Mouse (Mus musculus) liver, embryonic 12.5 days (tissue): ENCODE data around the gene Ankrd44. TPM values are rescaled to one million over a fixed set of nuclear protein-coding genes. Genes with fewer than 3 reads are reported as not detected.

Source experiments
- ATAC-seq: fragments of 200-750 bp; cut with Nextera tagmentation; 2 replicates; pipeline ENCODE4 v1.8.0; 2017; ENCODE audit warnings: moderate number of reproducible peaks, mild to moderate bottlenecking, moderate library complexity
- H3K27ac ChIP-seq: fragments of 300-500 bp; sonication (generic); 2 replicates; pipeline ENCODE4 v1.5.1; 2016; ENCODE audit warnings: mild to moderate bottlenecking
- H3K27me3 ChIP-seq: fragments of 300-500 bp; sonication (generic); replicated peaks from 2 replicates; pipeline ENCODE4 v1.6.1; 2016; ENCODE audit warnings: mild to moderate bottlenecking, moderate library complexity
- H3K36me3 ChIP-seq: fragments of 300-500 bp; sonication (generic); 2 replicates; pipeline ENCODE4 v1.6.1; 2016; ENCODE audit warnings: mild to moderate bottlenecking, moderate library complexity
- H3K4me1 ChIP-seq: fragments of 300-500 bp; sonication (generic); 2 replicates; pipeline ENCODE4 v1.6.1; 2016
- H3K4me2 ChIP-seq: fragments of 300-500 bp; sonication (generic); 2 replicates; pipeline ENCODE4 v1.6.1; 2016; ENCODE audit warnings: mild to moderate bottlenecking, moderate library complexity
- H3K4me3 ChIP-seq: fragments of 300-500 bp; sonication (generic); 2 replicates; pipeline ENCODE4 v1.5.1; 2016; ENCODE audit warnings: mild to moderate bottlenecking, moderate library complexity
- H3K9ac ChIP-seq: fragments of 300-500 bp; sonication (generic); 2 replicates; pipeline ENCODE4 v1.6.1; 2016; ENCODE audit warnings: mild to moderate bottlenecking, moderate library complexity
- H3K9me3 ChIP-seq: fragments of 300-500 bp; sonication (generic); replicated peaks from 2 replicates; pipeline ENCODE4 v1.6.1; 2016; ENCODE audit warnings: mild to moderate bottlenecking, moderate library complexity
- WGBS: fragments of 180-500 bp; shearing (Covaris S2); methylation state at CpG from one replicate; pipeline ENCODE4 v1.1.7; 2016; ENCODE audit not compliant: insufficient replicate concordance; 5-methylcytosine and 5-hydroxymethylcytosine counted together
- polyA plus RNA-seq: library from polyadenylated mRNA; unstranded; fragments of >200 nt; fragmentation: Nextera tagmentation; extraction: Ambion mirVana; gene quantifications from 2 replicates; pipeline ENCODE4 v1.2.1, GENCODE M21; 2016

Ankrd44 gene
- polyA plus RNA-seq, 1 experiment from 2014 or later, result 4.5 TPM

- no peak overlapping the region for H3K4me2 ChIP-seq
- H3K27ac ChIP-seq, result no peak overlapping the region
- H3K27me3 ChIP-seq, result no peaks in the 10 kb centered on the region
- H3K4me3 ChIP-seq, result no peak overlapping the region
- WGBS, result 56% methylated on average over 2 of the region's 2 CpGs
- no peaks in the 10 kb centered on the region for H3K9me3 ChIP-seq
- no peak overlapping the region for H3K9ac ChIP-seq
- peaks cover 5% of the 10 kb centered on the region for H3K4me1 ChIP-seq
- no peaks in the 10 kb centered on the region; the same call in 1 of the 2 replicates for H3K36me3 ChIP-seq
- ATAC-seq, result no peak
These were observed 22.0 kb downstream of the Ankrd44 start for GRCm38 (mm10) chr1:54904165-54904564.

GRCm38 (mm10) chr1:54902689-54903246, 23.4 kb downstream of the Ankrd44 start:
- Histone ChIP-seq H3K4me1 (peaks cover 9% of the 10 kb centered on the region), H3K9me3 (no peaks in the 10 kb centered on the region), H3K36me3 (no peaks in the 10 kb centered on the region; the same call in 1 of the 2 replicates), H3K4me2 (no peak overlapping the region), H3K9ac (no peak overlapping the region), H3K27me3 (no peaks in the 10 kb centered on the region), H3K4me3 (no peak overlapping the region), H3K27ac (no peak overlapping the region)
- peak; percentile 58; the same call in 1 of the 2 replicates for ATAC-seq
- WGBS, result 60% methylated on average over 12 of the region's 12 CpGs

GRCm38 (mm10) chr1:54901084-54901483, 25.1 kb downstream of the Ankrd44 start:
- peaks cover 14% of the 10 kb centered on the region for H3K4me1 ChIP-seq
- no peaks in the 10 kb centered on the region for H3K9me3 ChIP-seq
- no peak for ATAC-seq
- no peak overlapping the region for H3K4me2 ChIP-seq
- H3K4me3 ChIP-seq, result no peak overlapping the region
- 86% methylated on average over 1 of the region's 1 CpGs for WGBS
- no peak overlapping the region for H3K27ac ChIP-seq
- no peak overlapping the region for H3K9ac ChIP-seq
- no peaks in the 10 kb centered on the region for H3K27me3 ChIP-seq
- H3K36me3 ChIP-seq, result no peaks in the 10 kb centered on the region; the same call in 1 of the 2 replicates

- no peaks in the 10 kb centered on the region for H3K27me3 ChIP-seq
- no peak for ATAC-seq
- H3K27ac ChIP-seq, result no peak overlapping the region
- no peak overlapping the region for H3K9ac ChIP-seq
- no peaks in the 10 kb centered on the region for H3K9me3 ChIP-seq
- no peak overlapping the region for H3K4me3 ChIP-seq
- WGBS, result 54% methylated on average over 6 of the region's 6 CpGs
- no peak overlapping the region for H3K4me2 ChIP-seq
- no peaks in the 10 kb centered on the region; the same call in 1 of the 2 replicates for H3K36me3 ChIP-seq
- peaks cover 11% of the 10 kb centered on the region for H3K4me1 ChIP-seq
These were observed 26.9 kb downstream of the Ankrd44 start for GRCm38 (mm10) chr1:54899247-54899646.

GRCm38 (mm10) chr1:54898656-54899084, 27.5 kb downstream of the Ankrd44 start:
- Histone ChIP-seq H3K27ac (no peak overlapping the region), H3K9ac (no peak overlapping the region), H3K4me3 (no peak overlapping the region), H3K4me2 (no peak overlapping the region), H3K27me3 (no peaks in the 10 kb centered on the region), H3K36me3 (no peaks in the 10 kb centered on the region; the same call in 1 of the 2 replicates), H3K9me3 (no peaks in the 10 kb centered on the region), H3K4me1 (peaks cover 11% of the 10 kb centered on the region)
- WGBS, result 40% methylated on average over 5 of the region's 5 CpGs
- ATAC-seq, result no peak

GRCm38 (mm10) chr1:54897726-54898125, 28.5 kb downstream of the Ankrd44 start:
- Histone ChIP-seq H3K4me1 (peaks cover 11% of the 10 kb centered on the region), H3K9ac (no peak overlapping the region), H3K4me2 (no peak overlapping the region), H3K27ac (no peak overlapping the region), H3K4me3 (no peak overlapping the region), H3K36me3 (no peaks in the 10 kb centered on the region), H3K27me3 (no peaks in the 10 kb centered on the region), H3K9me3 (no peaks in the 10 kb centered on the region)
- no peak for ATAC-seq
- 57% methylated on average over 2 of the region's 2 CpGs for WGBS

GRCm38 (mm10) chr1:54896109-54897085, 29.8 kb downstream of the Ankrd44 start:
- Histone ChIP-seq H3K27me3 (no peaks in the 10 kb centered on the region), H3K4me2 (no peak overlapping the region), H3K4me3 (no peak overlapping the region), H3K4me1 (peaks cover 11% of the 10 kb centered on the region), H3K9me3 (no peaks in the 10 kb centered on the region), H3K27ac (no peak overlapping the region), H3K36me3 (no peaks in the 10 kb centered on the region), H3K9ac (no peak overlapping the region)
- ATAC-seq, result no peak
- WGBS, result 62% methylated on average over 12 of the region's 12 CpGs

- WGBS, result 20% methylated on average over 5 of the region's 5 CpGs
- ATAC-seq, result no peak
- Histone ChIP-seq H3K36me3 (no peaks in the 10 kb centered on the region), H3K27me3 (no peaks in the 10 kb centered on the region), H3K9ac (no peak overlapping the region), H3K27ac (no peak overlapping the region), H3K4me3 (no peak overlapping the region), H3K4me1 (no peaks in the 10 kb centered on the region), H3K4me2 (no peak overlapping the region), H3K9me3 (no peaks in the 10 kb centered on the region)
These were observed 37.7 kb downstream of the Ankrd44 start for GRCm38 (mm10) chr1:54888449-54888848.

GRCm38 (mm10) chr1:54887873-54888272, 38.3 kb downstream of the Ankrd44 start:
- ATAC-seq, result no peak
- H3K9me3 ChIP-seq, result no peaks in the 10 kb centered on the region
- H3K4me1 ChIP-seq, result no peaks in the 10 kb centered on the region
- H3K27ac ChIP-seq, result no peak overlapping the region
- H3K9ac ChIP-seq, result no peak overlapping the region
- H3K27me3 ChIP-seq, result no peaks in the 10 kb centered on the region
- 72% methylated on average over 3 of the region's 3 CpGs for WGBS
- H3K4me2 ChIP-seq, result no peak overlapping the region
- H3K36me3 ChIP-seq, result no peaks in the 10 kb centered on the region
- no peak overlapping the region for H3K4me3 ChIP-seq

GRCm38 (mm10) chr1:54882856-54883467, 43.2 kb downstream of the Ankrd44 start:
- ATAC-seq, result no peak
- Histone ChIP-seq H3K9ac (no peak overlapping the region), H3K4me3 (no peak overlapping the region), H3K36me3 (no peaks in the 10 kb centered on the region), H3K4me2 (no peak overlapping the region), H3K27me3 (no peaks in the 10 kb centered on the region), H3K27ac (no peak overlapping the region), H3K9me3 (no peaks in the 10 kb centered on the region), H3K4me1 (no peaks in the 10 kb centered on the region)
- WGBS, result 59% methylated on average over 2 of the region's 2 CpGs

- H3K4me3 ChIP-seq, result no peak overlapping the region
- no peaks in the 10 kb centered on the region for H3K27me3 ChIP-seq
- WGBS, result 73% methylated on average over 3 of the region's 3 CpGs
- H3K4me2 ChIP-seq, result no peak overlapping the region
- no peaks in the 10 kb centered on the region for H3K4me1 ChIP-seq
- no peak overlapping the region for H3K9ac ChIP-seq
- H3K27ac ChIP-seq, result no peak overlapping the region
- no peaks in the 10 kb centered on the region for H3K9me3 ChIP-seq
- H3K36me3 ChIP-seq, result no peaks in the 10 kb centered on the region
- ATAC-seq, result no peak
These were observed 44.7 kb downstream of the Ankrd44 start for GRCm38 (mm10) chr1:54881523-54881922.
